Mouse (Mus musculus) forebrain, embryonic 13.5 days (tissue): ENCODE results near the gene Zbtb7a. TPM values are rescaled to one million over a fixed set of nuclear protein-coding genes. Genes with fewer than 3 reads are reported as not detected.

Experiments
- ATAC-seq: fragments of 200-750 bp; cut with Nextera tagmentation; 2 replicates; pipeline ENCODE4 v1.8.0; 2017
- H3K27ac ChIP-seq: fragments of 300-500 bp; sonication (generic); 2 replicates; pipeline ENCODE4 v1.5.1; 2015; ENCODE audit warnings: inconsistent platforms, mild to moderate bottlenecking, moderate library complexity
- H3K27me3 ChIP-seq: fragments of 300-500 bp; sonication (generic); 2 replicates; pipeline ENCODE4 v1.6.1; 2015; ENCODE audit warnings: mild to moderate bottlenecking, inconsistent platforms
- H3K36me3 ChIP-seq: fragments of 300-500 bp; sonication (generic); 2 replicates; pipeline ENCODE4 v1.6.1; 2015; ENCODE audit warnings: mild to moderate bottlenecking, inconsistent platforms; ENCODE audit not compliant: poor library complexity, severe bottlenecking
- H3K4me1 ChIP-seq: fragments of 300-500 bp; sonication (generic); 2 replicates; pipeline ENCODE4 v1.6.1; 2015; ENCODE audit warnings: inconsistent platforms
- H3K4me2 ChIP-seq: fragments of 300-500 bp; sonication (generic); 2 replicates; pipeline ENCODE4 v1.6.1; 2015; ENCODE audit warnings: inconsistent platforms, mild to moderate bottlenecking, moderate library complexity
- H3K4me3 ChIP-seq: fragments of 300-500 bp; sonication (generic); 2 replicates; pipeline ENCODE4 v1.5.1; 2015; ENCODE audit warnings: mild to moderate bottlenecking, inconsistent platforms
- H3K9ac ChIP-seq: fragments of 300-500 bp; sonication (generic); 2 replicates; pipeline ENCODE4 v1.6.1; 2015; ENCODE audit warnings: mild to moderate bottlenecking, inconsistent platforms
- H3K9me3 ChIP-seq: fragments of 300-500 bp; sonication (generic); replicated peaks from 2 replicates; pipeline ENCODE4 v1.6.1; 2016; ENCODE audit warnings: inconsistent platforms
- WGBS: fragments of 180-500 bp; shearing (Covaris S2); methylation state at CpG from one replicate; pipeline ENCODE4 v1.1.7; 2015; 5-methylcytosine and 5-hydroxymethylcytosine counted together
- polyA plus RNA-seq: library from polyadenylated mRNA; unstranded; fragments of >200 nt; fragmentation: Nextera tagmentation; extraction: Ambion mirVana; gene quantifications from 2 replicates; pipeline ENCODE4 v1.2.1, GENCODE M21; 2015

Gene Zbtb7a
- polyA plus RNA-seq, 1 experiment from 2014 or later, result 10.4 TPM

GRCm38 (mm10) chr10:81122889-81123288 lies 12.1 kb upstream of the Zbtb7a start:
- no peaks in the 10 kb centered on the region for H3K9me3 ChIP-seq
- no peak for ATAC-seq
- H3K4me1 ChIP-seq, result no peaks in the 10 kb centered on the region
- H3K4me2 ChIP-seq, result no peak overlapping the region
- H3K4me3 ChIP-seq, result no peak overlapping the region
- peaks cover 7% of the 10 kb centered on the region for H3K27me3 ChIP-seq
- no peak overlapping the region for H3K27ac ChIP-seq
- no peak overlapping the region for H3K9ac ChIP-seq
- peaks cover 71% of the 10 kb centered on the region for H3K36me3 ChIP-seq
- WGBS, result 85% methylated on average over 2 of the region's 2 CpGs

- Histone ChIP-seq H3K4me2 (no peak overlapping the region), H3K9me3 (no peaks in the 10 kb centered on the region), H3K9ac (no peak overlapping the region), H3K4me3 (no peak overlapping the region), H3K27me3 (peaks cover 13% of the 10 kb centered on the region), H3K4me1 (no peaks in the 10 kb centered on the region), H3K27ac (no peak overlapping the region), H3K36me3 (peaks cover 66% of the 10 kb centered on the region)
- 81% methylated on average over 11 of the region's 11 CpGs for WGBS
- ATAC-seq, result no peak
These were observed 11.5 kb upstream of the Zbtb7a start for GRCm38 (mm10) chr10:81123500-81123899.

GRCm38 (mm10) chr10:81134181-81134587 lies 836 bp upstream of the Zbtb7a start:
- no peaks in the 10 kb centered on the region for H3K9me3 ChIP-seq
- ATAC-seq, result no peak
- 3% methylated on average over 16 of the region's 16 CpGs for WGBS
- peaks cover 63% of the 10 kb centered on the region for H3K27me3 ChIP-seq
- no peaks in the 10 kb centered on the region for H3K36me3 ChIP-seq
- H3K27ac ChIP-seq, result no peak overlapping the region
- no peak overlapping the region for H3K9ac ChIP-seq
- H3K4me2 ChIP-seq, result no peak overlapping the region
- no peak overlapping the region for H3K4me3 ChIP-seq
- peaks cover 30% of the 10 kb centered on the region for H3K4me1 ChIP-seq

- Histone ChIP-seq H3K4me2 (peak overlapping the region; percentile 97), H3K27me3 (peaks cover 44% of the 10 kb centered on the region), H3K36me3 (no peaks in the 10 kb centered on the region), H3K9me3 (no peaks in the 10 kb centered on the region), H3K9ac (peak overlapping the region; percentile 91), H3K27ac (peak overlapping the region; percentile 97), H3K4me3 (peak overlapping the region; percentile 85), H3K4me1 (peaks cover 42% of the 10 kb centered on the region)
- 1% methylated on average over 55 of the region's 86 CpGs for WGBS
- peak; percentile 33 for ATAC-seq
These were observed 1.0 kb downstream of the Zbtb7a start for GRCm38 (mm10) chr10:81135831-81136705.

GRCm38 (mm10) chr10:81136706-81137231 lies 1.7 kb downstream of the Zbtb7a start:
- ATAC-seq, result peak; percentile 46

GRCm38 (mm10) chr10:81137252-81138130 lies 2.5 kb downstream of the Zbtb7a start:
- H3K4me3 ChIP-seq, result peak overlapping the region; percentile 85
- H3K4me1 ChIP-seq, result peaks cover 54% of the 10 kb centered on the region
- WGBS, result under 1% methylated on average over 69 of the region's 89 CpGs
- peak overlapping the region; percentile 91 for H3K4me2 ChIP-seq
- H3K27ac ChIP-seq, result peak overlapping the region; percentile 91
- no peaks in the 10 kb centered on the region for H3K9me3 ChIP-seq
- H3K36me3 ChIP-seq, result no peaks in the 10 kb centered on the region
- peak; percentile 94 for ATAC-seq
- peaks cover 34% of the 10 kb centered on the region for H3K27me3 ChIP-seq
- peak overlapping the region; percentile 93 for H3K9ac ChIP-seq

More at GRCm38 (mm10) chr10:81136706-81137231, 1.7 kb downstream of the Zbtb7a start:
- Histone ChIP-seq H3K36me3 (no peaks in the 10 kb centered on the region), H3K4me1 (peaks cover 49% of the 10 kb centered on the region), H3K9me3 (no peaks in the 10 kb centered on the region), H3K4me3 (peak overlapping the region; percentile 85), H3K27me3 (peaks cover 40% of the 10 kb centered on the region), H3K9ac (peak overlapping the region; percentile 91), H3K27ac (peak overlapping the region; percentile 97), H3K4me2 (peak overlapping the region; percentile 97)
- under 1% methylated on average over 49 of the region's 50 CpGs for WGBS

GRCm38 (mm10) chr10:81138131-81138782 lies 3.2 kb downstream of the Zbtb7a start:
- peaks cover 57% of the 10 kb centered on the region for H3K4me1 ChIP-seq
- H3K27me3 ChIP-seq, result peaks cover 27% of the 10 kb centered on the region
- H3K27ac ChIP-seq, result peak overlapping the region; percentile 91
- H3K9ac ChIP-seq, result peak overlapping the region; percentile 93
- 1% methylated on average over 20 of the region's 24 CpGs for WGBS
- H3K4me2 ChIP-seq, result peak overlapping the region; percentile 91
- H3K9me3 ChIP-seq, result no peaks in the 10 kb centered on the region
- no peak; the same call in 1 of the 2 replicates for ATAC-seq
- peak overlapping the region; percentile 85 for H3K4me3 ChIP-seq
- H3K36me3 ChIP-seq, result no peaks in the 10 kb centered on the region

- H3K4me1 ChIP-seq, result peaks cover 57% of the 10 kb centered on the region
- 62% methylated on average over 11 of the region's 11 CpGs for WGBS
These were observed 4.0 kb downstream of the Zbtb7a start for GRCm38 (mm10) chr10:81138821-81139528.

GRCm38 (mm10) chr10:81139529-81139846 lies 4.5 kb downstream of the Zbtb7a start:
- peak overlapping the region; percentile 91 for H3K4me2 ChIP-seq

More at GRCm38 (mm10) chr10:81138821-81139528, 4.0 kb downstream of the Zbtb7a start:
- Histone ChIP-seq H3K9me3 (no peaks in the 10 kb centered on the region), H3K4me2 (peak overlapping the region; percentile 91), H3K27ac (peak overlapping the region; percentile 91; the same call in 1 of the 2 replicates), H3K9ac (peak overlapping the region; percentile 93), H3K27me3 (peaks cover 21% of the 10 kb centered on the region), H3K36me3 (peaks cover 7% of the 10 kb centered on the region), H3K4me3 (peak overlapping the region; percentile 85)
- no peak for ATAC-seq

GRCm38 (mm10) chr10:81140005-81140404 lies 5.0 kb downstream of the Zbtb7a start:
- H3K9ac ChIP-seq, result peak overlapping the region; percentile 40; the same call in 1 of the 2 replicates
- H3K4me1 ChIP-seq, result peaks cover 56% of the 10 kb centered on the region
- 66% methylated on average over 8 of the region's 8 CpGs for WGBS
- peaks cover 10% of the 10 kb centered on the region for H3K27me3 ChIP-seq
- peak overlapping the region; percentile 91 for H3K4me2 ChIP-seq
- H3K9me3 ChIP-seq, result no peaks in the 10 kb centered on the region
- peak overlapping the region; percentile 85 for H3K4me3 ChIP-seq
- no peak for ATAC-seq
- H3K36me3 ChIP-seq, result peaks cover 17% of the 10 kb centered on the region
- peak overlapping the region; percentile 19; the same call in 1 of the 2 replicates for H3K27ac ChIP-seq

More at GRCm38 (mm10) chr10:81139529-81139846, 4.5 kb downstream of the Zbtb7a start:
- peaks cover 12% of the 10 kb centered on the region for H3K36me3 ChIP-seq
- peaks cover 57% of the 10 kb centered on the region for H3K4me1 ChIP-seq
- no peak overlapping the region for H3K27ac ChIP-seq
- H3K27me3 ChIP-seq, result peaks cover 15% of the 10 kb centered on the region
- no peak for ATAC-seq
- peak overlapping the region; percentile 85 for H3K4me3 ChIP-seq
- no peaks in the 10 kb centered on the region for H3K9me3 ChIP-seq
- peak overlapping the region; percentile 93; the same call in 1 of the 2 replicates for H3K9ac ChIP-seq
- 78% methylated on average over 4 of the region's 4 CpGs for WGBS
